Mouse (Mus musculus) CH12.LX (cell line): ENCODE data around the gene Cacng8. TPM values are rescaled to one million over a fixed set of nuclear protein-coding genes. Genes with fewer than 3 reads are reported as not detected.

Source experiments
- DNase-seq: peaks from one replicate; pipeline ENCODE4 v3.0.0-alpha.2; 2013; ENCODE audit errors: extremely low read depth
- H3K27ac ChIP-seq: 2 replicates; pipeline ENCODE4 v1.5.1; 2012; ENCODE audit warnings: low read depth, mild to moderate bottlenecking, control low read depth, moderate library complexity; ENCODE audit not compliant: insufficient read depth
- H3K27me3 ChIP-seq: replicated peaks from 2 replicates; pipeline ENCODE3; 2012; ENCODE audit warnings: inconsistent platforms
- H3K36me3 ChIP-seq, 2 experiments: replicated peaks in 1 of 2; 2 replicates each; pipeline versions ENCODE3 to v1.6.1; 2012; ENCODE audit warnings: inconsistent platforms in 1 of 2, low read length in 1 of 2, mild to moderate bottlenecking in 1 of 2, mixed read lengths in 1 of 2, moderate library complexity in 1 of 2; ENCODE audit not compliant: control insufficient read depth in 1 of 2, insufficient read depth in 1 of 2
- H3K4me1 ChIP-seq, 2 experiments: 2 replicates each; pipeline ENCODE4 v1.6.1; 2012; ENCODE audit warnings: inconsistent platforms in 1 of 2, moderate library complexity in 1 of 2; ENCODE audit not compliant: insufficient read depth in 2 of 2, control insufficient read depth in 1 of 2
- H3K4me2 ChIP-seq: 2 replicates; pipeline ENCODE4 v1.6.1; 2012; ENCODE audit warnings: low read depth, mild to moderate bottlenecking, control low read depth; ENCODE audit not compliant: poor library complexity, insufficient read depth, severe bottlenecking
- H3K4me3 ChIP-seq, 3 experiments: fragments of 150-350 bp in 1 of 3; sonication (generic) in 1 of 3; replicated peaks in 1 of 3; 2 replicates each; pipeline versions ENCODE3 to v1.5.1; 2011 to 2012; ENCODE audit warnings: low read depth in 2 of 3, low read length in 2 of 3, mild to moderate bottlenecking in 2 of 3, moderate library complexity in 2 of 3, control low read depth in 1 of 3, improper control_type of control experiment in 1 of 3, inconsistent platforms in 1 of 3, mixed read lengths in 1 of 3; ENCODE audit not compliant: poor library complexity in 1 of 3
- H3K79me2 ChIP-seq: replicated peaks from 2 replicates; pipeline ENCODE4 v1.6.1; 2012; ENCODE audit warnings: mild to moderate bottlenecking, moderate library complexity; ENCODE audit not compliant: control insufficient read depth, poor library complexity, insufficient read depth, severe bottlenecking; ENCODE audit errors: extremely low read depth
- H3K9ac ChIP-seq: 2 replicates; pipeline ENCODE4 v1.6.1; 2012; ENCODE audit warnings: low read depth, mild to moderate bottlenecking, control low read depth, moderate library complexity; ENCODE audit not compliant: insufficient read depth
- H3K9me3 ChIP-seq: replicated peaks from 2 replicates; pipeline ENCODE3; 2012; ENCODE audit warnings: low read length, inconsistent platforms, mixed read lengths
- CHD1 ChIP-seq: IDR thresholded peaks from 2 replicates; pipeline ENCODE4 v1.6.1; 2012; ENCODE audit warnings: low read depth, low read length, improper control_type of control experiment, inconsistent platforms
- CHD2 ChIP-seq: IDR thresholded peaks from 2 replicates; pipeline ENCODE4 v1.6.1; 2011; ENCODE audit warnings: low read length, improper control_type of control experiment
- E2F4 ChIP-seq: IDR thresholded peaks from 2 replicates; pipeline ENCODE4 v1.6.1; 2011; ENCODE audit warnings: low read depth, low read length, improper control_type of control experiment; ENCODE audit not compliant: insufficient replicate concordance
- ELF1 ChIP-seq: IDR thresholded peaks from 2 replicates; pipeline ENCODE4 v1.6.1; 2014; ENCODE audit warnings: low read depth, mild to moderate bottlenecking, inconsistent platforms, low read length, improper control_type of control experiment
- EP300 ChIP-seq: IDR thresholded peaks from 2 replicates; pipeline ENCODE4 v1.6.1; 2011; ENCODE audit warnings: low read length, improper control_type of control experiment
- GABPA ChIP-seq: IDR thresholded peaks from 2 replicates; pipeline ENCODE4 v1.6.1; 2012; ENCODE audit warnings: low read depth, low read length, improper control_type of control experiment, inconsistent platforms; ENCODE audit not compliant: insufficient replicate concordance
- JUN ChIP-seq: IDR thresholded peaks from 2 replicates; pipeline ENCODE4 v1.6.1; 2011; ENCODE audit warnings: low read depth, mild to moderate bottlenecking, low read length, improper control_type of control experiment, moderate library complexity; ENCODE audit not compliant: insufficient read depth
- MAFK ChIP-seq: IDR thresholded peaks from 2 replicates; pipeline ENCODE4 v1.6.1; 2011; ENCODE audit warnings: low read length, improper control_type of control experiment; ENCODE audit not compliant: insufficient replicate concordance
- MAZ ChIP-seq: IDR thresholded peaks from 2 replicates; pipeline ENCODE4 v1.6.1; 2012; ENCODE audit warnings: low read depth, mild to moderate bottlenecking, inconsistent platforms, low read length, improper control_type of control experiment, moderate library complexity
- MXI1 ChIP-seq: IDR thresholded peaks from 2 replicates; pipeline ENCODE4 v1.6.1; 2011; ENCODE audit warnings: mild to moderate bottlenecking, low read depth, low read length, improper control_type of control experiment
- MYC ChIP-seq: IDR thresholded peaks from 2 replicates; pipeline ENCODE4 v1.6.1; 2011; ENCODE audit warnings: low read depth, mild to moderate bottlenecking, improper control_type of control experiment, low read length
- NRF1 ChIP-seq: IDR thresholded peaks from 2 replicates; pipeline ENCODE4 v1.6.1; 2014; ENCODE audit warnings: low read depth, mild to moderate bottlenecking, inconsistent platforms, low read length, improper control_type of control experiment, moderate library complexity
- POLR2A ChIP-seq: IDR thresholded peaks from 2 replicates; pipeline ENCODE4 v1.6.1; 2011; ENCODE audit warnings: low read depth, mild to moderate bottlenecking, improper control_type of control experiment, low read length
- POLR2AphosphoS2 ChIP-seq: IDR thresholded peaks from 2 replicates; pipeline ENCODE4 v1.6.1; 2011; ENCODE audit warnings: low read depth, low read length, improper control_type of control experiment
- TBP ChIP-seq: conservative IDR thresholded peaks from 2 replicates; pipeline ENCODE4 v1.6.1; 2011; ENCODE audit warnings: low read depth, low read length, improper control_type of control experiment
- TCF12 ChIP-seq: IDR thresholded peaks from 2 replicates; pipeline ENCODE4 v1.6.1; 2014; ENCODE audit warnings: low read depth, mild to moderate bottlenecking, inconsistent platforms, low read length, improper control_type of control experiment
- UBTF ChIP-seq: IDR thresholded peaks from 2 replicates; pipeline ENCODE4 v1.6.1; 2012; ENCODE audit warnings: low read depth, mild to moderate bottlenecking, inconsistent platforms, low read length, improper control_type of control experiment, moderate library complexity
- USF1 ChIP-seq: IDR thresholded peaks from 2 replicates; pipeline ENCODE4 v1.6.1; 2014; ENCODE audit warnings: low read depth, mild to moderate bottlenecking, inconsistent platforms, low read length, improper control_type of control experiment
- ZC3H11A ChIP-seq: IDR thresholded peaks from 2 replicates; pipeline ENCODE4 v1.6.1; 2012; ENCODE audit warnings: low read depth, mild to moderate bottlenecking, inconsistent platforms, low read length, improper control_type of control experiment
- ZKSCAN1 ChIP-seq: IDR thresholded peaks from 2 replicates; pipeline ENCODE4 v1.6.1; 2012; ENCODE audit warnings: low read depth, inconsistent platforms, low read length, improper control_type of control experiment, borderline replicate concordance
- ZNF384 ChIP-seq: IDR thresholded peaks from 2 replicates; pipeline ENCODE4 v1.6.1; 2012; ENCODE audit warnings: low read depth, low read length, improper control_type of control experiment, inconsistent platforms
- dilution Hi-C: fragments of 300-500 bp; cut with MboI; formaldehyde crosslinking; loops from 2 replicates; pipeline ENCODE4 v1.14.3; 2020; ENCODE audit warnings: low sequenced_read_pairs; ENCODE audit not compliant: extremely low pct_unique_long_range_greater_than_20kb, extremely low pct_ligation_motif_present
- in situ Hi-C: fragments of 300-500 bp; cut with MboI; formaldehyde crosslinking; loops from 3 replicates; pipeline ENCODE4 v1.14.3; 2019; ENCODE audit warnings: low sequenced_read_pairs, low pct_ligation_motif_present, low pct_unique_long_range_greater_than_20kb, mixed read lengths
- polyA plus RNA-seq: library from polyadenylated mRNA; unstranded; fragments of >175 nt; gene quantifications from 2 replicates; pipeline ENCODE4 v1.2.1, GENCODE M21; 2012; ENCODE audit warnings: low read depth; ENCODE audit not compliant: insufficient read length
- total RNA-seq, 2 experiments: library from RNA; depleted of rRNA; stranded (reverse); fragments of 300-350 nt in 1 of 2; fragments of >200 nt in 1 of 2; gene quantifications; 2 replicates each; pipeline ENCODE4 v1.2.3; 2012 to 2014

Cacng8 gene
- total and polyA plus RNA-seq, 3 experiments: 0.43 to 1.2 (median 0.51) TPM

GRCm38 (mm10) chr7:3391809-3392208 lies 1.3 kb downstream of the Cacng8 start:
- Histone ChIP-seq H3K79me2 (no peaks in the 10 kb centered on the region), H3K36me3 (no peaks in the 10 kb centered on the region), H3K9me3 (no peaks in the 10 kb centered on the region), H3K27ac (no peak overlapping the region), H3K9ac (no peak overlapping the region), H3K27me3 (peaks cover 2% of the 10 kb centered on the region), H3K4me1 (peaks cover 5 to 30% of the 10 kb centered on the region in 2 experiments), H3K4me3 (no peak overlapping the region), H3K4me2 (no peak overlapping the region)
- in situ Hi-C loops: no loop called here
- DNase-seq: no peak
- TF ChIP-seq MAFK (no peak), UBTF (no peak), E2F4 (no peak), ZC3H11A (no peak), USF1 (no peak), MYC (no peak), ZKSCAN1 (no peak), ZNF384 (no peak)
- dilution Hi-C loops: no loop called here

DNA sequence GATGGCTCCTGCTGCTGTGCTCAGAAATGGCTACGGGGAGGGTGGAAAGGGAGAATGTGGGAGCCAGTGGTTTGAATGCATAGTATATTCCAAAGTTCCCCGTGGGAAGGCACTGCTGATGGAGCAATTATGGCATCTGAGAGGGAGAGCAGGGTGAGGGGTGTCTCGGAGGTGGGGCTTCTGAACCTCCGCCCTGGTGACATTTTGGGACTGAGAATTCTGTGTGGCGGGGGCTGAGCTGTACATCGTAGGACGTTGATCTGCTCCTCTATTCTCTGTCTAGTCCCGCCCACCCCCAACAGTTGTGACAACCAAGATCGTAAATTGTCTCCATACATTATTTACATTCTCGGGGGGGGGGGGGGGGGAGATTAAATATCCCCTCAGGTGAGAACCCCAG lies 6.9 kb downstream of the Cacng8 start:
- no peaks in the 10 kb centered on the region for H3K36me3 ChIP-seq
- no peak overlapping the region for H3K4me3 ChIP-seq
- dilution Hi-C loops (no loop called here), in situ Hi-C loops (no loop called here)
- peaks cover 0 to 8% of the 10 kb centered on the region in 2 experiments; a peak in 2 of 4 replicates for H3K4me1 ChIP-seq
- H3K9ac ChIP-seq: no peak overlapping the region
- no peak for TF ChIP-seq ELF1
- no peak for TF ChIP-seq MYC
- no peak for TF ChIP-seq TBP
- TF ChIP-seq ZC3H11A: no peak
- TF ChIP-seq CHD2: no peak
- TF ChIP-seq EP300: no peak
- no peak for TF ChIP-seq MXI1
- TF ChIP-seq NRF1: no peak
- no peak for TF ChIP-seq POLR2AphosphoS2
- TF ChIP-seq POLR2A: no peak
- TF ChIP-seq TCF12: no peak
- TF ChIP-seq GABPA: no peak
- TF ChIP-seq USF1: no peak
- TF ChIP-seq MAZ: no peak
- no peak for TF ChIP-seq JUN
- TF ChIP-seq CHD1: no peak
- no peak for TF ChIP-seq E2F4
- no peak for TF ChIP-seq ZNF384
- no peak for DNase-seq
- peaks cover 2% of the 10 kb centered on the region for H3K27me3 ChIP-seq
- H3K27ac ChIP-seq: no peak overlapping the region
- no peaks in the 10 kb centered on the region for H3K9me3 ChIP-seq
- no peaks in the 10 kb centered on the region for H3K79me2 ChIP-seq
- no peak overlapping the region for H3K4me2 ChIP-seq
